Mouse (Mus musculus) gastrocnemius, adult 2 months (tissue): Measurements from ENCODE around the gene Stat5b. TPM values are rescaled to one million over a fixed set of nuclear protein-coding genes. Genes with fewer than 3 reads are reported as not detected.

Experiments used
- DNase-seq: peaks from one replicate; pipeline ENCODE4 v3.0.0; 2022
- H3K27ac ChIP-seq: fragments of 200-600 bp; 2 replicates; pipeline ENCODE4 v1.8.1; 2022; ENCODE audit warnings: mild to moderate bottlenecking
- H3K4me3 ChIP-seq: fragments of 200-600 bp; 2 replicates; pipeline ENCODE4 v1.8.1; 2022; ENCODE audit warnings: mild to moderate bottlenecking, moderate library complexity
- CTCF ChIP-seq: fragments of 200-600 bp; IDR thresholded peaks from 2 replicates; pipeline ENCODE4 v1.8.1; 2022; ENCODE audit warnings: antibody characterized with exemption, mild to moderate bottlenecking, moderate library complexity
- intact Hi-C: fragments of 180-260 bp; cut with DNase I; formaldehyde crosslinking; loops from one replicate; pipeline ENCODE4 v1.15.1; 2025
- total RNA-seq, 2 experiments: library from RNA; stranded (reverse); gene quantifications; 2 replicates each; pipeline ENCODE4 v1.2.3; 2021

Stat5b gene
- total RNA-seq, 2 experiments from 2014 or later = 139 to 145 TPM

DNA sequence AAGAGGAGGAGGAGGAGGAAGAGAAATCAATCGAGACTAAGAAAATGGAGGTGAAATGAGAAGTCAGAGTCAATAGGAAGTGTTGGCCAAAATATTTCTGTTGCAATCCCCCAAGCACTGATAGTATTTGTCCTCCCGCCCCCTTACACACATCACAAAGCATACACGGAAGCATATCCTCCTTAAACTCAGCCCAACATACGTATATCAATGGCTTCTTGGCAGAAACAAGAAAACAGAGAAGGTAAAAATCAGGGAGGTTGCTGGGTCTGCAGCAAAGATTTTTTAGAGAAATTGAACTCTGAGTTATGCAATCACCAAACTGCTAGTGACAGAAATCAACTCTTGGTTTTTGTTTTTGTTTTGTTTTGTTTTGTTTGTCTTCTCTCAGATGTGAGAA lies 2.4 kb downstream of the Stat5b start:
- no peak for DNase-seq
- intact Hi-C loops = no loop called here
- TF ChIP-seq CTCF = no peak
- peak overlapping the region; percentile 97 for H3K27ac ChIP-seq
- H3K4me3 ChIP-seq = peak overlapping the region; percentile 99

DNA sequence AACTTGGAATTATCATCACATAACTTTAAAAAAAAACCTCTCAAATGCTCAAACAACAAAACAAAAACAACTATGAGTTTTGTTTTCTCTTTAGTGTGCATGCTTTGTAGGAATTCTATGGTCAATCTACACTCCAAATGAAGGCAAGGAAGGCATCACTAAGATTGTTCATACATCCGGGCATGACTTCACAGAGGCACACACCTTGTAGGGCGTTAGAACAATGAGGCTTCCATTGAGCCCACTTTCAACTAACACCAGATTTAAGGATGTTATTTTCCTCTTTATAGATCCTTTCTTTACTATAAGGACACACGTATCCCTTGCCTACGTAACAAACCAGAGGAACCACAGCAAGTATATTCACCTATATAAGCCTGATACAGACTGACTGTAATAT lies 3.0 kb downstream of the Stat5b start:
- intact Hi-C loops = no loop called here
- DNase-seq = no peak
- TF ChIP-seq CTCF = no peak
- no peak overlapping the region for H3K4me3 ChIP-seq
- peak overlapping the region; percentile 97 for H3K27ac ChIP-seq

DNA sequence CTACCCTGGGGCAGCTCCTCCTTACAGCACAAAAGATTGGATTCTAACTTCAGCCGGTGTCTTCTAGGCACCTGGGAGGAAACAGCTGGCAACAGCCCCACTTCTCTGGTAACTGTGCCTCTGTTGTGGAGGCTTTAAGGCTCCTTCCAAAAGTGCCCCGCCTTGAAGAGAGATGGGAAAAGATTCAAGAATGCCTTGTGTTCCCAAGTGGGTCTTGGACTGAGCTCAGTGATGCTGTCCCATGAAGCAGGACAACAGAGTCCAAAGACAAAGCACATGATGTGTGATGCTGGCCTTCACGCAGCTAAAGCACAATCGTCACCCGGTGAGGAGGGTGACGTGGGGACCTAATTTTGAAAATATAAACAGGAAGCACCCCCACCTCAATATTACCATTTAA lies 4.7 kb downstream of the Stat5b start:
- TF ChIP-seq CTCF = no peak
- Histone ChIP-seq H3K27ac (peak overlapping the region; percentile 71), H3K4me3 (no peak overlapping the region)
- peak; percentile 50 for DNase-seq
- intact Hi-C loops = no loop called here

DNA sequence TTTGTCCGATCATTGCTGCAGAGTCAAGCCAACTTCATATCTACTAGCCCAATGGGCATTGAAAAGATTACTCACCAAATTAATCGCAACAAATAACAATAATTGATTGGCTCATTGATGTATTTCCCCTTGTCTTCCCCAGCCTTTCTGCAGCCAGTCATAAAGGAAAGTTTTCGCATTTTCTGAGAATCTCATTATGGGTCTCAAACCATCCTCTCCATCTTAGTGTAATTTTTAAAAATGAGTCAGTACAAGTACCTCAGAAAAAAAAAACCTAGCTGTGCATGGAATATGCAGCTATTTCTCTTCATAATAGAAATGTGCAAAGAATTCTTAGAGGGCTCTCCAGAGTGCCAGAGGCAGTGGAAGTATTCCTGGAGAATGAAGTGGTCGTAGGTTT lies 6.4 kb downstream of the Stat5b start:
- intact Hi-C loops = no loop called here
- no peak for DNase-seq
- TF ChIP-seq CTCF = no peak
- no peak overlapping the region for H3K4me3 ChIP-seq
- no peak overlapping the region for H3K27ac ChIP-seq

DNA sequence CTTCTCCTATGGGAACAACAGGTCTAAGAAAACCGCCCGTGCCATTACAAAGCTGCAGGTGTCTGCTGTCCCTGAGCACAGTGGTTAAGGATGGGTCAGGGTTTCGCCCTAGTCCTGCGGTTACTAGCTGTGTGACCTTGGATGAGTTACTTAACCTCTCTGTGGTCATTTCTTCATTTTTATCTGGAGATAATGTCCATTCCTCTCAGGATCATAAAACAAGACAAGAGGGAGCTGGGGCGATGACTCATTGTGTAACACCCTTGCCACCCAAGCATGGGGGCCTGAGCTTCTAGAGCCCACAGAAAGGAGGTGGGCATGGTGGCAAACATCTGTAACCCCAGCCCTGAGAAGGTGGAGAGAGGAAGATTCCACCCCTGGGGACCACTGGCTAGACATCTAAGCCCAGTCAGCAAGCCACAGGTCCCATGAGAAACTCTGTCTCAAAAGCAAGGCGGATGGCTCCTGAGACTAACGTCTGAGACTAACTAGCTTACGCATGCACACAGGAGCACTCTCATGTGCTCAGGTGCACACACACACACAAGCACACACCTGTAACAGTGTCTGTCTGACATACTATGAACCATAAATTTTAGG lies 7.4 kb downstream of the Stat5b start:
- DNase-seq = no peak
- Histone ChIP-seq H3K27ac (no peak overlapping the region), H3K4me3 (no peak overlapping the region)
- TF ChIP-seq CTCF = no peak
- intact Hi-C loops = no loop called here

DNA sequence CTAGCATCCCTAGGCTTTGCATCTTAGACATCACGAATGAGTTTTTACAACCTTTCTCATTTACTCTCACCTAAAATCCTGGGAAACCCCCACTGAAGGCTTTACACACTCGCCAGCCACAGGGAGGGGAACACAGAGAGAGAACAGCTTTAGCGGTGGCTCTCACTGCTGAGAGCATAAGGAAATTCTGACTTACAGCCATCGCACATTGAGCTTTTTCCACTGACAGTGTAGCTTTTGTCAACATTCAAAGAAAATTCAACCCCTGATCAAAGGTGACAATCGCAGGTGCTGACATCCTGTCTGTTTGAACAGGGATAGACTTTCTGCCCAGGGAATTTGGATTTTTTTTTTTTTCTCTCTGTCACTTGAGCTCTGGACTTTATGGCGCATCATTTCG lies 8.5 kb downstream of the Stat5b start:
- Histone ChIP-seq H3K27ac (no peak overlapping the region), H3K4me3 (no peak overlapping the region)
- no peak for DNase-seq
- TF ChIP-seq CTCF = no peak
- intact Hi-C loops = no loop called here

DNA sequence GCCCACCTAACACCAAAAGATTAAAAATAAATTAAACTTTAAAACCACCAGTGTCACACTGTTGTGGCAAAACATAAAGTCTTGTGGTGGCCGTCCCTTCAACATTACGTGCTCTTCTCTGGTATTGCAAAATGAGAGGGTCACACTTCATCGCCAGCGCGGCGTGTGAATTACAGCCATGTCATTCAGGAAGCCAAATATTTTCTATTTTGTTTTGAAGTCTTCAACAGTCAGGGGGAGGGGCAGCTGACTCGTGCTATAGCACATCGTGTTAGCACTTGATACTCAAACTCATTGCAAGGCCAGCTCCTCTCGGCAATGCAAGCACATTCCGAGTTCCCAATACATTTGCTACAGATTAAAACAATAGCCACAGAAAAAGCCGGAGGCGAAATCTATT lies 9.7 kb downstream of the Stat5b start:
- no peak for TF ChIP-seq CTCF
- Histone ChIP-seq H3K27ac (peak overlapping the region; percentile 75), H3K4me3 (peak overlapping the region; percentile 38)
- DNase-seq = peak; percentile 57
- intact Hi-C loops = no loop called here

DNA sequence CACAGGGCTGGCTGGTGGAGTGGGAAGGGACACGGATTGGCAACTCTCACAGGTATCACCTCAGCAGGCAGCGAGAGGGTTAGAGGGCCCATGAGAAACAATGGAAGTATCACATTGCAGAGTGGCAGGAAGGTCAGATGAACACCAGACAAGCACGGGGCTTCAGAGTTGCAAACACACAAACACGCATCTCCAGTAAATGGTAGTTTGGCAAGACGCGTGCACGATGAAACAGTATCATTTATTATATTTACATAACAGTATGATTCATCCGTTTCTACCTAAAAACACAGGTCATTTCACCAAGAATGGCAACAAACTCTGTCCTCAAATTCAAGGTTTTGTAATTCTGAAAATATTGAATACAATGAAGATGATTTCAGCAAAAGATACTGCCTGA lies 11.0 kb downstream of the Stat5b start:
- DNase-seq = peak; percentile 11
- H3K4me3 ChIP-seq = no peak overlapping the region
- intact Hi-C loops = no loop called here
- H3K27ac ChIP-seq = peak overlapping the region; percentile 64
- no peak for TF ChIP-seq CTCF

DNA sequence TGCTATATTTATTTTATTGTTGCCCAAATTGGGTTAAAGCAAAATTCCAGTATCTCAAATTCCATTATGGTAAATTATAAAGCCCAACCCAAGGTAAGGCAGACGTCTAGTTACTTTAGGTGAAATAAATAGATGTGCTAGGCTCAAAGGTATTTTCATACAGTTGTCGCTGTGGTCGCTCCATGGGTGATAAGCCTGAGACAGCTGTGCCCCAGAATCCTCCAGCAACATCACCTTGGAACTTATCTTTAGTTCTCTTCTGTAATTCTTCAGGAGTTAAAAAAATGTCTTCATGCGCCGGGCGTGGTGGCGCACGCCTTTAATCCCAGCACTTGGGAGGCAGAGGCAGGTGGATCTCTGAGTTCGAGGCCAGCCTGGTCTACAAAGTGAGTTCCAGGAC lies 11.6 kb downstream of the Stat5b start:
- Histone ChIP-seq H3K27ac (peak overlapping the region; percentile 8; the same call in 1 of the 2 replicates), H3K4me3 (no peak overlapping the region)
- intact Hi-C loops = no loop called here
- TF ChIP-seq CTCF = no peak
- no peak for DNase-seq

DNA sequence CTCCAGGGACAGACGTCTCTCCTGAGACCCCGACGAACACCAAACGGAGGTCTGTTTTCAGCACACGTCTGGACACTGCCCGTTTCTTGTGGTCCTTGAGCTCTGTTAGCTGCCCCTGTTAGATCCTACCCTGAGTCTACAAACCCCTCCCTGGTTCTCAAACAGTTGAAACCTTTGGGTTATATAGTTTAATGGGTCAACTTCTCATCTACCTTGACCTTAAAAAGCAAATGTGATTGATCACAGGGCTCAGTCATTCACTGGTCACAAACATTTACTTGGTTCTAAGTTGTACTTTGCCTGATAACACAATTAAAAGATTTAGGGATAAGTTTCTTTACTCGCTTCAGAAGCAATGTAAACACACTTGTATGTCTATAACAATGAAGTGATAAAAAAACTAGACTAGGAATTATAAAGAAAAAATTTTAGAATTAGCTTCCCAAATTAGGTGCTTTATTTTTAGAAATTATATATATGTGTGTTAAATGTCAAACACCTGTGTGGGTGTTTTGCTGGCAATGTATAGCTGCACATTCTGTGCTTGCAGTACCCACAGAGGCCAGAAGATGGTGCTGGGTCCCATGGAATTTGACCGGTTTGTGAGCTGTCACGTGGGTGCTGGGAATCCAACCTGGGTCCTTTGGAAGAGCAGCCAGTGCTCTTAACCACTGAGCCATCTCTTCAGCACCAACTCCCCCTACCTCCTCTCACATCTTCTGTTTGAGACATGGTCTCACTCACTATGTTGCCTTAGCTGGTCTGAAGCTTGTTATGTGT lies 13.4 kb downstream of the Stat5b start:
- Histone ChIP-seq H3K4me3 (no peak overlapping the region), H3K27ac (no peak overlapping the region)
- DNase-seq = no peak
- intact Hi-C loops = no loop called here
- peak; percentile 58 for TF ChIP-seq CTCF

DNA sequence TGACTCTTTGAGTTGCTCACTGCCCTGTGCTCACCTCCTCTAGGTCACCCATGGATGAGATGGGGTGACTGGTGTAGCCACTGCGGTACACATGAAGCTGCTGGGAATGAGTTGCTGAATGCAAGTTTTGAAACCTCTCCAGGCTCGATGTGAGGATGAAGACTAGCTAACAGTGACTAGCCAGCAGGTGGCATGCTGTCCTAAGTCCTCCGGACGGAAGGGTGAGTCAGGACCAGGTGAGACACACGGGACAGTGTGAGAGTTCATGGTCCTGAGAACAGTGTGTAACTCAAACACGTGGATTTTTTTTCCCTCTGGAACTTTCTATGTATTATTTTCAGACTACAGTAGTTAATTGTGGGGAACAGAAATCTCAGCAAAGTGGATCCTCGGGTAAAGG lies 17.1 kb downstream of the Stat5b start:
- TF ChIP-seq CTCF = peak; percentile 60
- DNase-seq = peak; percentile 62
- intact Hi-C loops = loop anchor here (5.0 kb wide), 1 partner anchor 59 kb away; no protein-coding TSS in a partner anchor

DNA sequence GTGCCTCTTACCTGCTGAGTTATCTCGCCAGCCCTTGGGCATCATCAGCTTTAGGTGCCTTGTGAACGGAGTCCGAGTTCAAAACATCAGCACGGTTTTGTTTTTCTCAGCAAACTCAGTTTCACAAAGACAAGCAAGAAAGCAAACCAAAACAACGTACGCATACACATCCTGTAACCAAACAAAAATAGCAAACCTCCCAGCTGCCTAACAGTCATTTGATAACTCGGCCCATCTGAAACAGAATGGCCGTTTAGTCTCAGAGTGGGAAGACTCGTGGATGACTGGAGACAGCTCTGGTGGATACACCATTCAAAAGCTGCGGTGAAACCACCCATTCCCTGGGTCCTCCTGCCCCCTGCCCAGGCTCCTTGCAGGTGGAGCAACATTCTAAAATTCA lies 19.1 kb downstream of the Stat5b start:
- H3K27ac ChIP-seq = peak overlapping the region; percentile 85
- DNase-seq = no peak
- intact Hi-C loops = loop anchor here (5.0 kb wide), 1 partner anchor 61 kb away; no protein-coding TSS in a partner anchor
- TF ChIP-seq CTCF = no peak
- H3K4me3 ChIP-seq = peak overlapping the region; percentile 45

More for the DNA sequence above, 17.1 kb downstream of the Stat5b start:
- Histone ChIP-seq H3K27ac (peak overlapping the region; percentile 85; the same call in 1 of the 2 replicates), H3K4me3 (no peak overlapping the region)

DNA sequence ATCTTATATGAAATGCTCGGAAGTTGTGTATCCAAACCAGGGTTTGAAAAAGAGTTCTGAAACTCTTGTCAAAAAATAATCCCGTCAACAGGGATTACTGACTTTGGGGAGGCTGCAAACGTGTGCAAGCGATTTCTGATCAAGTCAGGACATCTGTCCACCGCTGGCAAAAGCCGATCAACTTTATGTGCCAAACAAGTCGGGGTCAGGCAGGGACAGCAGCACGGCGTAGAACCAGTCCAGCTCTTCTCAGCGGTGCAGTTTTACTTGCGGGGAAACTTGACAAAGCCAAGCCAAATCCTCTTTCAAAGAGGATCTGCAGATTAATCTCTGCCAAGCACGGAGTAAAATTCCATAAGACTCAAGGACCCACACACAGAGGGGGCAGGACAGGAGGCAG lies 20.8 kb downstream of the Stat5b start:
- TF ChIP-seq CTCF = no peak
- intact Hi-C loops = loop anchor here (5.0 kb wide), 1 partner anchor 63 kb away; no protein-coding TSS in a partner anchor
- peak overlapping the region; percentile 85 for H3K27ac ChIP-seq
- peak overlapping the region; percentile 45 for H3K4me3 ChIP-seq
- DNase-seq = peak; percentile 73

DNA sequence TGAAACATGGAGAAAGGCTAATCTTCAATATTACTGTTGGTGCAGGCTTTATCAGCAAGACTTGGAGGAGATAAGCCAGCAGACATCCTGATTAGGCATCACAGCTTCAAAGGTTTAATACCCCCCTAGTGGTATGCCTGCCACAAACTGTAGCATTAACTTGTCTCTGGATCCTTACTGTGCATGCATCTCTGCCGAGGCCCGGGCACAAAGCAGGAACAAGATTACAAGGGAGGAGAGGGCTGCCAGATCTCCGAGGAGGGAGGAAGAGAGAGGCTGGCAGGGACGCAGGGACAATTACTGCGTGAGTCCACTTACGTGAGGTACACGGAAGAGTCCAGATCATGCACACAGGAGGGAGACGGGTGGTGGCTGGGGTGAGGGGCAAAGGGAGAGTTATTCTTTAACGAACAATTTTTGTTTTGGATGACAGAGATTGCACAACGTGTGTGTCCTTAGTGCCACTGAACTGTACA lies 21.8 kb downstream of the Stat5b start:
- intact Hi-C loops = no loop called here
- H3K4me3 ChIP-seq = peak overlapping the region; percentile 45
- TF ChIP-seq CTCF = no peak
- peak; percentile 55 for DNase-seq
- peak overlapping the region; percentile 85 for H3K27ac ChIP-seq
